Mouse (Mus musculus): ENCODE data around the gene Zfp580.

DNA sequence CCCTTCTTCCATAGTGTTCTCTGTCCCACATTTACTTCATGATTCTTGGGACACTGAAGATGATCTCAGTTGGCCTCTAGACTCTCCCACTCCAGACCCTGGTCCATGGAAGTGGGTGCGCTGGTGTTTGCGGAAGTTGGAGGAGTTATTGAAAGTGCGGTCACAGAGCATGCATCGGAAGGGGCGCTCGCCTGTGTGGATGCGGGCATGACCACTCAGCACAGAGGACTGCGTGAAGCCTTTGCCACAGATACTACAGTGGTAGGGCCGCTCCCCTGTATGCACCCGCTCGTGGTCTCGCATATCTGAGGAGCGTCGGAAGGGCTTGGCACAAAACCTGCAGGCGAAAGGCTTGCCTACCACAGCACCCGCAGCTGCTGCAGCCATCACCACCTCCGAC, 15.7 kb upstream of the Zfp580 start:
- TF ChIP-seq CTCF (IDR thresholded peaks at IDR 0.05; ENCODE audit: insufficient read depth, low read depth, low read length) (no peak), POLR2A (IDR thresholded peaks at IDR 0.05; ENCODE audit: insufficient read depth, low read depth, low read length) (no peak)

Measured in olfactory bulb, adult 2 months (tissue).